Mouse (Mus musculus) induced T-regulatory cell, adult 2 months (primary cell): Measurements from ENCODE around the gene Trp53rka.
"Not testable (repeated sequence)": the region's sequence is repeated elsewhere in the genome, so short reads cannot be mapped to it uniquely, and the experiment has no call there.

Experiments used
- DNase-seq: peaks from one replicate; pipeline ENCODE4 v3.0.0-alpha.2; 2012; ENCODE audit warnings: low read depth

Gene Trp53rka

DNA sequence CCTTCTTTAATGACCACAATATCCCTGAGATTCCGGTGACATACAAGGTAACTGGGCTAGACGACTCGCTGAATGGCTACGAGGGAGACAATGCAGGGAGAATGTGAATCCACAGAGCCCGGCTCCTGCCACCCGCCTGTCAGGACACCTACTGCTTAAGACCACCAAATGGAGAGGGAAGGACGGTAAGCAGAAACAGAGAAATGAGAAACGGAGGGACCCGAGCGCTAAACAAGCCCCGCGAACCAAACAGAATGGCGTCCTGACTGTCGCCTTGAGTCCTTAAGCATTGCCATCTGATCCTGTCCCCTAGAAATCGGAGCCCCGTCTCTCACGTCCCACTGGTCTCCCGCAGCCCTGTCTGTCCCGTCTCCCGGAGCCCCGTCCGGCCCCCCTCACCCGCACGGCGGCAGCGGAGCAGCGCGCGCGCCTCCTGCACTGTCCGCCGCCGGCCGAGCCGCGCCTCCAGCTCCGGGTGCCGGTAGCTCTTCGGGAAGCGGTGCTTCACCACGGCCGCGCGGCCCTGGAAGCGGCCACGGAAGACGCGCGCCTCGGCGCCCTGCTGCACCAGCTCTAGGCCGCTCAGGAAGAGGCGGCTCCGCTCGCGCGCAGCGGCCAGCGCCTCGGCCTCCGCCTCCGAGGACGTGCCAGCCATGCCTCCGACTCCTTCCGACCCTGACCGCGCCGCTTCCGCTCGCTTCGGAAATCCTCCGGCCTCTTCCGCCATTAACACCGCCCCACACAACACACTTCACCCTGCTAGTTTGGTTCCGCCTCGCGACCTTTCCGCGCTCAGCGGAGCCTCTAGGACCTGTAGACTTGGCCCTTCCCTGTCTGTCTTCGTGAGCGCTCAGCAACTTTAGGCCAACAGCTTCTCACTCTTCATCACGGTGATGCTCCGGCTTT, at the start of gene Trp53rka:
Trp53rka (minus strand) TSS at position 677 of the 906 bp plus-strand sequence.
- peak; percentile 81 for DNase-seq

- no peak for DNase-seq
Observed at GRCm38 (mm10) chr2:165540975-165541374, 47.9 kb upstream of the Trp53rka start.

DNA sequence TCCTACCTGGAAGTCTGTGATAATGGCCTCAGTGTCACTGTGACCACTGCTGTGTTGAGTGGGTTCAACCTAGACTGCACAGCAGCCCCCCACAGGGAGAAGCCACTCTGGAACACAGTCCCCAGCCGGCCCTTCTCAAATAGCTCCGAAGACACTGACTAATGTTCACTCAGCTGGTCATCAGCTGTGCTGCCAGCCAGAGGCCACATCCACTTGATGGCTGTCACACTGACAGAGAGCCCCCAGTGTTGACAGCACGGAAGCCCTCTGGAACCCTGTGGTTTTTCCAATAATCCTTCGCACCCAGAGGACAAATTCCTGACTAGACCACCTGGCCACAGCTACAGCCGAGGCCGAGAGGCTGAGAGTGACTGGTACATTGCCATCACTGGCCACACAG, 40.7 kb upstream of the Trp53rka start:
- DNase-seq: no peak

GRCm38 (mm10) chr2:165529106-165529505, 36.0 kb upstream of the Trp53rka start:
- DNase-seq: peak; percentile 66

GRCm38 (mm10) chr2:165525609-165526008, 32.5 kb upstream of the Trp53rka start:
- DNase-seq: no peak

DNA sequence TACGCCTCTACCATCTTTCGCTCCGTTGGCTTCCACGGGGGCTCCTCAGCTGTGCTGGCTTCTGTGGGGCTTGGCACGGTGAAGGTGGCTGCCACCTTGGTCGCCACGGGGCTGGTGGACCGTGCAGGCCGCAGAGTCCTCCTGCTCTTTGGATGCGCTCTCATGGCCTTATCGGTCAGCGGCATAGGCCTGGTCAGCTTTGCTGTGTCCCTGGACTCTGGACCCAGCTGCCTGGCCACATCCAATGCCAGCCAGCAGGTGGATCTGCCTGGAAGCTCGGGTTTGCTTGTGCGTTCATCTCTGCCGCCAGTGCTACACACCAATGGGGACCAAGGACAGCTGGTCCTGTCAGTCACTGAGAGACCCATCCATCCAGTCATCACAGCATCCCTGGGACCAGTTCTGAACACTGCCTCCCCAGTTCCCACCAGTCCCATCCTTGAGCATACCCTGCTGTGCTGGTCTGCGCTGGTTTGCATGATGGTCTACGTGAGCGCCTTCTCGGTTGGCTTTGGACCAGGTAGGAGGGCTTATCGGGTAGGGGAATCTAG, 22.1 kb upstream of the Trp53rka start:
- DNase-seq: no peak

DNA sequence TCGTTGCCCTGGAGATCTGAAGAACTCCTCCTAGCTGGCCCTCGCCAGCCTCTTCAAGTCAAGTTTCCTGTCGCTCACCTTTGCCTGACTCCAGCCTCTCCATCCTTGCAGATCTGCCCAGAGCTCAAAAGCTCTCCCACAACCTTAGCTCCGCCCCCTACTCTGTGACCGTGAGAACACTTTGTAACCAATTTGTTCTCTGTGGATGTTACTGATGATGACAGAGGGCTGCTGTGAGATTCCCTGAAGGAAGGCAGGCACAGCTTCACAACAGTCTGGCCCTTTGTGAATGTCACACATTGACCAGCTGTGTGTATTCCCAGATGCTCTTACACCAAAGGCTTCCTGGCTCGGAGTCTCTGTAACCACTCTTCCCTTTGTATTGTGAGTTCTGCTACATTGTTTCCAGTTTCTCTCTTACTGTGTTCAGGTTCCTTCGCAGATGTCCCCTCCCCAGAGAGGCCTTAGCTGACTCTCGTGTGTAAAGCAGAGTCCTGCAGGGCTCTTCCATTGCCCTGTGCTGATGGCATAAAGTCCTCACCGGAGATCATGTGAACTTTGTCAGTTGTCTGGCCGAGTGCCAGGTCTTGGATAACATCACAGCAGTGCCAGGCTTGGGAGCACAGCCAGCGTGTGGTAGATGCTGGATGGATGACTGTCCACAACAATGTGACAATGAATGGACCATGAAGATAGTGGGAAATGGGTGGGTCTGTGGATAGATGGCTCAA, 19.9 kb upstream of the Trp53rka start:
- DNase-seq: no peak

DNA sequence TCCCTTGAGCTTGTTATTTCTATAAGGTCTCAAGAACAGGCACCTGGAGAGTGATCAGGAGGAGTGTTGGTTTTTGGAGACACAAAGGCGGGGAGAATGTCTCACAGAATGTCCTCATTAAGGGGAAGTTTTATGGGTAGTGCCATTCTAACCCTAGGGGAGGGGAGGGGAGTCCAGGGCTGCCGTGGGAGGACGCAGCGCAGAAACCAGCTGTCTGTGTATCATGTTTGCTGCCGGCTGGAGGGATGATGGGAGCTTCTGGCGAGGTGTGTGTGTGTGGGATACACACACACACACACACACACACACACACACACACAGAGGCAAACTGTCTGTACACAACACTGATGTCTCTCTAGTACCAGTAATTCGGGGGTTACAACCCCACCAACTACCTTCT, 19.3 kb upstream of the Trp53rka start:
- DNase-seq: no peak

DNA sequence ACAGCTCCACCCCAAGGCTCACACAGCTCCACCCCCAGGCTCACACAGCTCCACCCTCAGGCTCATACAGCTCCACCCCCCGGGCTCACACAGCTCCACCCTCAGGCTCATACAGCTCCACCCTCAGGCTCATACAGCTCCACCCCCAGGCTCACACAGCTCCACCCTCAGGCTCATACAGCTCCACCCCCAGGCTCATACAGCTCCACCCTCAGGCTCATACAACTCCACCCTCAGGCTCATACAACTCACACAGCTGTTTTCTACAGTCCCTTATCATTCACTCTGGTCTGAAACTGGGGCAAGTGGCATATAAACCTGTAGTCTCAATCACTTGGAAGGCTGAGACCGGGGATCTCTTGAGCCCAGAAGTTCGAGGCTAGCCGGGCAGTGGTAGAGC, 18.4 kb upstream of the Trp53rka start:
- DNase-seq: not testable (repeated sequence)

- DNase-seq: not testable (repeated sequence)
Observed at GRCm38 (mm10) chr2:165510914-165511458, 17.9 kb upstream of the Trp53rka start.

DNA sequence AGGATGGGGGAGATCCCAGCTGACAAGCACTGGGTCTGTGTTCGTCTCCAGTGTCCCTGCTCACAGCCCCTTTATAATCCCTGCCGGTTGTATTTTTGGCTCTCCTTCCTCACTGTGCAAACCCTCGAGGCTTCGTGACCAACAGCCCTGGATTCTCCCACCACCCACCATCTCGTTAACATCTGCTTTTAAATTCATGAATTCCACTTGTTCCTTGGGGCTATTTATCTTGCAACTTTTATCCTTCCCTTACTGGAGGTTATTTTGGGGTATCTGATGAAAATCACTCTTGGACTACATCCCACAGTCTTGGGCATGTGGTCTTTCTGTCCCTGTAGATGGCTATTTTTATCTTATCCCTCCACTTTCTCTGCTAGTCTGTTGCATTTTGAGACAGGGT, 17.3 kb upstream of the Trp53rka start:
- DNase-seq: no peak

DNA sequence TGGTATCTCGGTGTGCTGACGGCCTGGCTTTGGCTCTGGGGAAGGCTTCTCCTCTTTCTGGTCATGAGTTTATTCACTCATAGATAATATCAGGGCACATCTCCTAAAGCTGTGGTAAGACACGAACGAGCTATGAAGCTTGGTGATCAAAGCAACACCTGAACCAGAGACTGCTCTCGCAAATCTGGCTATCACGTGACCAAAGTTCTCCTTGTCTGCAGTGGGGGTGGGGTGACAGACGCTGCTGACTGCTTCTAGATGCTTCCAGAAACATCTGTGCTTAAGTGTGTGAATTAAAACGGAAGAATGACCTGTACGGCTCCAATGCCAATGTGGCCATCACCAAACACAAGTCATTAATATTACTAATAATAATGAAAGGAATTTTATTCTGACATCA, 16.6 kb upstream of the Trp53rka start:
- no peak for DNase-seq

- DNase-seq: no peak
Observed at GRCm38 (mm10) chr2:165503259-165504203, 10.4 kb upstream of the Trp53rka start, which contains the start of gene Slc2a10. Slc2a10 (plus strand) TSS chr2:165503787.

- no peak for DNase-seq
Observed at GRCm38 (mm10) chr2:165498816-165499215, 5.7 kb upstream of the Trp53rka start.

- DNase-seq: no peak
Observed at GRCm38 (mm10) chr2:165497706-165498275, 4.7 kb upstream of the Trp53rka start.

GRCm38 (mm10) chr2:165496251-165496650, 3.1 kb upstream of the Trp53rka start:
- peak; percentile 74 for DNase-seq

DNA sequence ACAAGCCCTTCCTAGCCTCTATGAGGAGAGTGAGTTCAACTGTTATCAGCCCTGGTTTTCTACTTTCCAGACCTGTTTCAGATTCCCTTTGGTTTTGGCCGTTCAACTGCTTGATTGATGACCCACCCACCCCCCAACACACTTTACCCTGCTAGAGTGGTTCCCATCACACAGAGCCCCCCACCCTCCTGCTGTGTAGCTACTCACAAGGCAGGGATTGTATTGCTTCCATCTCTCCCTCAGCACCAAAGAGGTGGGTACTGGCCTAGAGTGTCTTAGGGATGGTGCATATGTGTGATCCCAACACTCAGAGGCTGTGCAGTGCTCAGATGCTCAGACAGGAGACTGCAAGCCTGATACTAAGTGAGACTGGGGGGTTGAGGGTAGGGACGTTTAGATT, 1.4 kb upstream of the Trp53rka start:
- DNase-seq: no peak

DNA sequence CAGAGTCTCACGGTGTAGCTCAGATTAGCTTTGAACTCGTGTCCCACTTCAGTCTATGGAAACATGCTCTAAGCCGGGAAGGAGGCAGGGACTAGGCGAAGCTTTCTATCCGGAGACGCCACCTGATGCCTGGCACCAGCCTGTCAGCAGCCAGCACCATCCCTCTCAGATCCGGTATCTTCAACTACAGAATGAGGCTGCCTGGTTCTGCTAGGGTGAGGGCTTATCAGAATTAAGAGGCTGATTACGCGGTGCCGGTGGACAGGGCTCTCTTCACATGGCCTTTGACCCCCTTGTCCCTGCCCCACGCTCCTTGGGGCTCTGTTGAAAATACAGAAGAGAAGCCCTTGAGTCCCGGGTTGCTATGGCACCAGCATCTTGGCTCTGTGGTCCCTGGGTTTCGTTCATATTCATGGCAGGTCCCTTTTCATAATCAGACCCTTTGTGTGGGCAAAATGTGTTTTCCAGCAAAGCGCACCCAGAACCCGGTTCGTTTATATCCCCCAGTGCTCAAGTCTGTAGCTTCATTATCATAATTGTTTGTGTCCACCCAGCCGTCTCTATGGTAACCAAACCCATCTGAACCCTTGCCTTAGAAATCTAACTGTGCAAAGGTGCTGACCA, 575 bp upstream of the Trp53rka start:
- DNase-seq: no peak

- DNase-seq: peak; percentile 66
Observed at GRCm38 (mm10) chr2:165486881-165487535, 6.1 kb downstream of the Trp53rka start.

GRCm38 (mm10) chr2:165486401-165486800, 6.7 kb downstream of the Trp53rka start:
- no peak for DNase-seq
